Mouse (Mus musculus) kidney, adult 2 months (tissue): ENCODE results near the gene Zfp808. TPM values are rescaled to one million over a fixed set of nuclear protein-coding genes. Genes with fewer than 3 reads are reported as not detected.
"Not testable (repeated sequence)": the region's sequence is repeated elsewhere in the genome, so short reads cannot be mapped to it uniquely, and the experiment has no call there.

Source experiments
- DNase-seq: peaks from one replicate; pipeline ENCODE4 v3.0.0; 2021
- H3K27ac ChIP-seq: fragments of 200-500 bp; 2 replicates; pipeline ENCODE4 v1.5.1; 2012; ENCODE audit warnings: low read depth, low read length, control low read depth, inconsistent platforms; ENCODE audit not compliant: insufficient read depth
- H3K27me3 ChIP-seq: fragments of 200-500 bp; replicated peaks from 2 replicates; pipeline ENCODE4 v1.6.1; 2012; ENCODE audit warnings: mild to moderate bottlenecking, moderate library complexity, low read length, inconsistent platforms; ENCODE audit not compliant: control insufficient read depth, insufficient read depth
- H3K36me3 ChIP-seq: fragments of 200-500 bp; 2 replicates; pipeline ENCODE4 v1.6.1; 2012; ENCODE audit warnings: mild to moderate bottlenecking, moderate library complexity, low read length, inconsistent platforms; ENCODE audit not compliant: control insufficient read depth, insufficient read depth
- H3K4me1 ChIP-seq: fragments of 200-500 bp; 2 replicates; pipeline ENCODE4 v1.6.1; 2011; ENCODE audit warnings: low read length; ENCODE audit not compliant: control insufficient read depth, insufficient read depth
- H3K4me3 ChIP-seq: fragments of 200-500 bp; 2 replicates; pipeline ENCODE4 v1.5.1; 2011; ENCODE audit warnings: mild to moderate bottlenecking, low read depth, low read length, control low read depth; ENCODE audit not compliant: insufficient read depth
- CTCF ChIP-seq: fragments of 200-500 bp; conservative IDR thresholded peaks from 2 replicates; pipeline ENCODE4 v1.5.1; 2011; ENCODE audit warnings: low read depth, mild to moderate bottlenecking, control low read depth, low read length, moderate library complexity, mixed read lengths; ENCODE audit not compliant: insufficient read depth, insufficient read length
- POLR2A ChIP-seq: fragments of 200-500 bp; IDR thresholded peaks from one replicate; pipeline ENCODE4 v1.6.1; 2011; ENCODE audit warnings: low read depth, low read length, control low read depth
- WGBS: fragments of 180-500 bp; shearing (Covaris S2); methylation state at CpG from one replicate; pipeline ENCODE4 v1.1.7; 2018; 5-methylcytosine and 5-hydroxymethylcytosine counted together
- polyA plus RNA-seq: library from polyadenylated mRNA; depleted of rRNA; stranded (reverse); fragments of >200 nt; gene quantifications from 2 replicates; pipeline ENCODE4 v1.2.3, GENCODE M21; 2012; rRNA removed

The Zfp808 gene
- polyA plus RNA-seq: 0.12 and 0.42 TPM in 2 replicates

GRCm38 (mm10) chr13:62129432-62130171 is at the start of gene Zfp808:
Zfp808 (plus strand) TSS chr13:62129886.
- not testable (repeated sequence) for H3K36me3 ChIP-seq, H3K27me3 ChIP-seq, H3K4me1 ChIP-seq, H3K27ac ChIP-seq
- peak within 1 kb of the TSS; percentile 98 for H3K4me3 ChIP-seq
- WGBS: 7% methylated on average over 21 of the region's 21 CpGs
- DNase-seq: peak; percentile 74

- H3K4me1 ChIP-seq, H3K36me3 ChIP-seq, DNase-seq, H3K27me3 ChIP-seq, H3K4me3 ChIP-seq, H3K27ac ChIP-seq: not testable (repeated sequence)
- 67% methylated on average over 4 of the region's 4 CpGs for WGBS
Measured at GRCm38 (mm10) chr13:62098786-62099185, 30.9 kb upstream of the Zfp808 start.

GRCm38 (mm10) chr13:62099454-62099853 is 30.2 kb upstream of the Zfp808 start:
- WGBS: 91% methylated on average over 4 of the region's 4 CpGs
- H3K4me1 ChIP-seq, H3K4me3 ChIP-seq, H3K36me3 ChIP-seq, H3K27me3 ChIP-seq, H3K27ac ChIP-seq, DNase-seq: not testable (repeated sequence)

- not testable (repeated sequence) for H3K36me3 ChIP-seq, H3K27ac ChIP-seq
- WGBS: 76% methylated on average over 1 of the region's 1 CpGs
Measured at GRCm38 (mm10) chr13:62102368-62102767, 27.3 kb upstream of the Zfp808 start.

GRCm38 (mm10) chr13:62115861-62116260 is 13.8 kb upstream of the Zfp808 start:
- DNase-seq, H3K27ac ChIP-seq: not testable (repeated sequence)

More at GRCm38 (mm10) chr13:62102368-62102767, 27.3 kb upstream of the Zfp808 start:
- H3K4me3 ChIP-seq, H3K4me1 ChIP-seq, DNase-seq, H3K27me3 ChIP-seq: not testable (repeated sequence)

GRCm38 (mm10) chr13:62121578-62121977 is 8.1 kb upstream of the Zfp808 start:
- H3K27ac ChIP-seq, H3K36me3 ChIP-seq, H3K4me3 ChIP-seq, H3K27me3 ChIP-seq, H3K4me1 ChIP-seq, DNase-seq: not testable (repeated sequence)
- 66% methylated on average over 1 of the region's 1 CpGs for WGBS

More at GRCm38 (mm10) chr13:62115861-62116260, 13.8 kb upstream of the Zfp808 start:
- 40% methylated on average over 2 of the region's 2 CpGs for WGBS
- not testable (repeated sequence) for H3K4me1 ChIP-seq, H3K27me3 ChIP-seq, H3K36me3 ChIP-seq, H3K4me3 ChIP-seq

- H3K27ac ChIP-seq, H3K36me3 ChIP-seq, H3K4me1 ChIP-seq, H3K27me3 ChIP-seq, H3K4me3 ChIP-seq, DNase-seq: not testable (repeated sequence)
- WGBS: 66% methylated on average over 2 of the region's 2 CpGs
Measured at GRCm38 (mm10) chr13:62181835-62182755, 52.4 kb downstream of the Zfp808 start.

- TF ChIP-seq CTCF (no peak), POLR2A (no peak)
- H3K27me3 ChIP-seq: no peaks in the 10 kb centered on the region
- WGBS: 41% methylated on average over 3 of the region's 3 CpGs
Measured at GRCm38 (mm10) chr13:62245264-62245663, 115.6 kb downstream of the Zfp808 start.

GRCm38 (mm10) chr13:62255226-62255625 is 125.5 kb downstream of the Zfp808 start:
- H3K36me3 ChIP-seq, H3K4me3 ChIP-seq, H3K4me1 ChIP-seq, H3K27ac ChIP-seq, DNase-seq, H3K27me3 ChIP-seq: not testable (repeated sequence)
- 88% methylated on average over 9 of the region's 9 CpGs for WGBS

More at GRCm38 (mm10) chr13:62245264-62245663, 115.6 kb downstream of the Zfp808 start:
- Histone ChIP-seq H3K4me1 (no peaks in the 10 kb centered on the region), H3K27ac (no peak overlapping the region), H3K4me3 (no peak overlapping the region), H3K36me3 (no peaks in the 10 kb centered on the region)
- DNase-seq: no peak
